Mouse (Mus musculus): ENCODE results near the gene Cxcl2.

The Cxcl2 gene

DNA sequence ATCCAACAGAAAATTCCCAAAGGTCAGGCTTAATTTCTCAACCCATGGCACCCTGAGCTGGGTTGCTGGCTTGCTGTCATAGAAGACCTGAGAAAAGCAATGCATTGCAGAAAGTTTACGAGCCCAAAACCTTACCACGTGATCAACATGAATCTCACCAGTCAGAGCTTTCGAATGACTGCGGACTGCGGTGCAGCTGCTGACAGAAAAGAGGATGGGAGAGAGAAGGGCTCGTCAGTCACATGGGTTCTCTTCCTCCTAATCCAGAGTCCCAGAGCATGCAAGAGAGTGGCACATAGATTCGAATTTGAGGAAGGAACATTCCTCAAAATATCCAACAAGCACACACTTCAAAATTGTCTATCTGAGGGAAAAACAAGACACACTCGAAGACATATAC, 9.4 kb upstream of the Cxcl2 start:
- DNase-seq (ENCODE audit: low read depth): no peak

- DNase-seq (ENCODE audit: low read depth): no peak
These were observed 6.2 kb upstream of the Cxcl2 start for GRCm38 (mm10) chr5:90897429-90897828.

DNA sequence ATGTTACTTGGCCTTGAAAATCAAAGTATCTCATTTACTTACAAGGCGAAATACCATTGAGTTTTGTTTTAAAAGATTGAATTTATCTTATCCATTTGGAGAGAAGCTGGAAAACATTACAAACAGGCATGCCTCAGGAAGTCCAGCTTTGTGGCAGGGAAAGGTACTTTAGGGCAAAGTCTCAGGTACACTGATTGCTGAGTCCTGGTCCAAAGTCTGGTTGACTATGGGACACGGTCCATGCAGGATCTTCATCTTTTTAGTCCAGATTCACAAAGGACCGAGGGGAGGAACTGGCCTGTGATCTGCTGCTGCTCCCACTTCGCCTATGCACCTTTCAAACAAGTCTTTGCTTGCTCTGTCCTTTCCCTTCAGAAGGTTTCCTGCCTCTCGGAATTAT, 4.4 kb upstream of the Cxcl2 start:
- no peak for DNase-seq (ENCODE audit: low read depth)

DNA sequence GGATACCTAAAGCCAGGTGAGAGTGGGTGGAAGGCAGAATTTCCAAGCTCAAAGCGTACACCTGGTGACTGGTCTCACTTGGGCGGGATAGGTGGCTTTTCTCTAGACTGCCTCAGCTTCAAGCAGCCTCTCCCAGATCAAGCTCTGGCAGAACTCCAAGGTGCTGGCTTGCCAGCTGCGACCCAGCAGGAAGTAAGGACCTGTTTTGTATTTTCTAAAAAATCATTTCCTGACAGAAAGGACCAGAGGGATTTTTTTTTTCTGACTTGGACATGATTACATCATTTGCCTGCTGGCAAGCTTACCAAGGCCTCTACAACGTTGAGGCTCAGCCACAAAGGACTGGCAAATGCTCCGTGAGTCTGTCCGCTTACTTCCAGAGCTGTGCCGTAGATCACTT, 3.5 kb upstream of the Cxcl2 start:
- no peak for DNase-seq (ENCODE audit: low read depth)

- no peak for DNase-seq (ENCODE audit: low read depth)
These were observed 3.0 kb upstream of the Cxcl2 start for GRCm38 (mm10) chr5:90900688-90901087.

DNA sequence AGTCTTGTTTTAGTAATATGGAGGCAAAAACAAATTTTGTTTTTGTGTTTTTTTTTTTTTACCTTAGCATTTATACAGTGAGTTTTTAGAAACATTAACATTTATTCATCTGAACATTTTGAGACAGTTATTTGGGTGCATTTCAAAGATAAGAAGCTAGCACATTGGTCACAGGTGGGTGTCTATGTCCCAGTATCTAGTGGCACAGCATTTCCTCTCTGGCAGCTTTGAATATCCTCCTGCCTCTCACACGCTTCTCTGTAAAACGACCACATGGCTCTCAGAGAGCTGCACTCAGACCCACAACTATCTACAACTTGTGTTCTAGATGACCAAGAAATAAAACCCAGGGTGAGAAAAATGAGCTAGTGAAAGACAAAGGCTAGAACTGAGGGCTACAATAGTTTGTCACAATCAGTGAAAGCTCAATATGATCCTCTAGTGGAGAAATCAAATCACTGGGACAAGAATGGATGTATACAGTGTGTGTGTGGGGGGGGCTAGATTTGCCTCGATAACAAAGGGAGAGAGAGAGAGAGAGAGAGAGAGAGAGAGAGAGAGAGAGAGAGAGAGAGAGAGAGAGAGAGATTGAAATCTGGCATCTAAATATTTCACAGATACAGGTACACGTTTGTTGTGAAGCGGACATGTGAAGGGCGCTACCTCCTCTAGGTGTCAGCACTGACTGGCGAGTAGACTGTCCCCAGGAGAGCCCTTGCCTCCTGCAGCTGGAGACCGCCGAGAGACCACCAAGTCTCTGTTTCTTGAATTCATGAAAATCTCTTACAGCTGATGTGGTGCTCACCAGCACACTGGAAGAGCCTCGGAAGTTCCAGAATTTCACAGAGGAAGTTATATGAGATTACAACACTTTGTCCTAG, 1.1 kb upstream of the Cxcl2 start:
- DNase-seq (ENCODE audit: low read depth): no peak

- peak; percentile 75 for DNase-seq (ENCODE audit: low read depth)
These were observed 5.3 kb downstream of the Cxcl2 start for GRCm38 (mm10) chr5:90908983-90909382.

GRCm38 (mm10) chr5:90919495-90919894, 15.8 kb downstream of the Cxcl2 start:
- DNase-seq (ENCODE audit: low read depth): no peak

DNA sequence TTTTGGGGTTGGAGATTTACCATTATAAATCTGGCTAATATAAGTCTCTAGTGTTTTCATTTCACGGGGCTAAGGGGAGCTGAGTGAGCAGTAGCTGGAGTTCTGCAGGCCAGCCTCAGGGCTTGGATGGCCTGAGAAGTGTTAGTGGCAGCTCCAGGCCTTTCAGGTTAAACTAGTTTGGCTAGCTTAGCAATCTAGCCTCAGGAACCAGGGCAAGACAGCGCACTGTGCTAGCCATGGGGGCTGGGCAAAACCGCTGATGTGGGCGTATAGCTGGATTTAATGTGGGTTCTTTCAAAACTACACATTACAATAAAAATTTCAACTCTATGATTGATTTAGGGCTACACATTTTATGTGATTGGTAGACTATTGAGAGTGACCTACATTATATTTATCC, 19.3 kb downstream of the Cxcl2 start:
- DNase-seq (ENCODE audit: low read depth): no peak

- DNase-seq (ENCODE audit: low read depth): no peak
These were observed 26.9 kb downstream of the Cxcl2 start for GRCm38 (mm10) chr5:90930546-90930945.

- DNase-seq (ENCODE audit: low read depth): peak; percentile 62
These were observed 27.5 kb downstream of the Cxcl2 start, which contains the start of gene Mthfd2l for GRCm38 (mm10) chr5:90930971-90931851. Mthfd2l (plus strand) TSS chr5:90931117.

DNA sequence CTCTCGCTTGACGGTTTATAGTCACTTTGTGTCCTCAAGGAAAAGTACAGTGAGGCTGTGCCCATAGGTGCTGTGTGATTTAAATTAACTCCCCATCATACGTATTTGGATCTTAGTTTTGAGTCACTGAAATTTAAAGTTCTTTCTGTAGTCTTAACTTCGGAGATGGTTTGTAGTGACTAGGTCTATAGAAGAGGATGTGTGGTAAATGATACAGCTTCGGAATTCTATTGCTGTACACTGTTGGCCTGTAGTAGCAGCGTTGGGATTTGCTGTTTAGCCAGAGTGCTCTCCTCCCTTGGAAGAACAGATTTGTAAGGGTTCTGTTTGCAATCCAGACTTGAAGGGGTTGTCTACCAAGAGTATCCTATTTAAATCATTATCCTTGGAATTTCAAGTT, 28.2 kb downstream of the Cxcl2 start:
- DNase-seq (ENCODE audit: low read depth): no peak

- no peak for DNase-seq (ENCODE audit: low read depth)
These were observed 33.0 kb downstream of the Cxcl2 start for GRCm38 (mm10) chr5:90936706-90937105.

DNA sequence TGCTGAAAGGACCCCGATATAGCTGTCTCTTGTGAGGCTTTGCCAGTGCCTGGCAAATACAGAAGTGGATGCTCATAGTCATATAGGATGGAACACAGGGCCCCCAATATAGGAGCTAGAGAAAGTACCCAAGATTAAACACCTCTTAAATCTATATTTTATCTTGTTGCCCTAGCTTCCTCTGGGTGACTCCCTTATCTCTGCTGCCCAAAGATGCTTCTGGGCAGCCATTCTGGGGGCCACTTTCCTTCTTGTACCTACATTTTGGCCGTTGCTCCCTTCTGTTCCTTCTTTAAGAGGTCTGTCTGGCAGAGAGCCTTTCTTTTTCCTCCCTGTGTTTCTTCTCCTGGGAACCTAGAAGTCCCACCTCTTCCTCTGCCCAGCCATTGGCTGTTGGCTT, 41.8 kb downstream of the Cxcl2 start:
- DNase-seq (ENCODE audit: low read depth): no peak

- DNase-seq (ENCODE audit: low read depth): no peak
These were observed 45.8 kb downstream of the Cxcl2 start for GRCm38 (mm10) chr5:90949499-90949898.

DNA sequence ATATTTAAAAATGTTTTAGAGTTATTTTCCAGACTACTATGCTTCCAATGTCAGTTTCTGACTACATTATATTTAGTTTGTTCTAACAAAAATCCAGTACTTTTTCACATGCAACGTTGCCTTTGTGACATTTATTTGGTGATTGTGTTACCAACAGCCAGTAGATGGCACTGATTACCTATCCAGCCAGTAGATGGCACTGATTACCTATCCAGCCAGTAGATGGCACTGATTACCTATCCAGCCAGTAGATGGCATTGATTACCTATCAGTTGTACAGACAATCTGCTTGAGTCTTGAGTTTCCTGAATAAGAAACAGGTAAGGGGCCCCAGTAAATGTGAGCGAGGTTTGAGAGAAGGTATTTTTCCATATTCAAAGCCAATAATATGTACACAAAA, 47.8 kb downstream of the Cxcl2 start:
- no peak for DNase-seq (ENCODE audit: low read depth)

- no peak for DNase-seq (ENCODE audit: low read depth)
These were observed 49.2 kb downstream of the Cxcl2 start for GRCm38 (mm10) chr5:90952731-90953481.

All from c-Kit-positive CD71-negative TER-119-negative erythroid progenitor cells, embryonic 14.5 days (primary cell).